Mouse (Mus musculus) cerebellum, adult 2 months (tissue): Measurements from ENCODE around the gene Uspl1. TPM values are rescaled to one million over a fixed set of nuclear protein-coding genes. Genes with fewer than 3 reads are reported as not detected.
A peak's percentile ranks its signal among the peaks of the same experiment; 100 is the strongest.
"Not testable (repeated sequence)": the region's sequence is repeated elsewhere in the genome, so short reads cannot be mapped to it uniquely, and the experiment has no call there.

Experiments
- DNase-seq, 2 experiments: peaks; one replicate each; pipeline ENCODE4 v3.0.0; 2021
- H3K27ac ChIP-seq: fragments of 200-500 bp; 2 replicates; pipeline ENCODE4 v1.5.1; 2012; ENCODE audit warnings: low read length, control low read depth, inconsistent platforms; ENCODE audit not compliant: insufficient read depth
- H3K27me3 ChIP-seq: fragments of 200-500 bp; 2 replicates; pipeline ENCODE4 v1.6.1; 2012; ENCODE audit warnings: inconsistent platforms, mild to moderate bottlenecking, low read length, moderate library complexity; ENCODE audit not compliant: control insufficient read depth, insufficient read depth
- H3K4me1 ChIP-seq: fragments of 200-500 bp; 2 replicates; pipeline ENCODE4 v1.6.1; 2011; ENCODE audit warnings: low read length; ENCODE audit not compliant: control insufficient read depth, insufficient read depth
- H3K4me3 ChIP-seq: fragments of 200-500 bp; replicated peaks from 2 replicates; pipeline ENCODE3; 2011; ENCODE audit warnings: mild to moderate bottlenecking, low read depth, low read length, control low read depth; ENCODE audit not compliant: insufficient read depth
- CTCF ChIP-seq: fragments of 200-500 bp; IDR thresholded peaks from 2 replicates; pipeline ENCODE4 v1.5.1; 2011; ENCODE audit warnings: low read depth, mild to moderate bottlenecking, control low read depth, low read length, moderate library complexity, borderline replicate concordance; ENCODE audit not compliant: insufficient read depth
- POLR2A ChIP-seq: fragments of 200-500 bp; IDR thresholded peaks from 2 replicates; pipeline ENCODE4 v1.6.1; 2011; ENCODE audit warnings: low read length, control low read depth, borderline replicate concordance; ENCODE audit not compliant: insufficient read depth
- WGBS: fragments of 180-500 bp; shearing (Covaris S2); methylation state at CpG from one replicate; pipeline ENCODE4 v1.1.7; 2018; 5-methylcytosine and 5-hydroxymethylcytosine counted together
- polyA plus RNA-seq: library from polyadenylated mRNA; depleted of rRNA; stranded (reverse); fragments of >200 nt; gene quantifications from 2 replicates; pipeline ENCODE4 v1.2.3, GENCODE M21; 2012; rRNA removed

Gene Uspl1
- polyA plus RNA-seq: 29.8 and 31.8 TPM in 2 replicates

DNA sequence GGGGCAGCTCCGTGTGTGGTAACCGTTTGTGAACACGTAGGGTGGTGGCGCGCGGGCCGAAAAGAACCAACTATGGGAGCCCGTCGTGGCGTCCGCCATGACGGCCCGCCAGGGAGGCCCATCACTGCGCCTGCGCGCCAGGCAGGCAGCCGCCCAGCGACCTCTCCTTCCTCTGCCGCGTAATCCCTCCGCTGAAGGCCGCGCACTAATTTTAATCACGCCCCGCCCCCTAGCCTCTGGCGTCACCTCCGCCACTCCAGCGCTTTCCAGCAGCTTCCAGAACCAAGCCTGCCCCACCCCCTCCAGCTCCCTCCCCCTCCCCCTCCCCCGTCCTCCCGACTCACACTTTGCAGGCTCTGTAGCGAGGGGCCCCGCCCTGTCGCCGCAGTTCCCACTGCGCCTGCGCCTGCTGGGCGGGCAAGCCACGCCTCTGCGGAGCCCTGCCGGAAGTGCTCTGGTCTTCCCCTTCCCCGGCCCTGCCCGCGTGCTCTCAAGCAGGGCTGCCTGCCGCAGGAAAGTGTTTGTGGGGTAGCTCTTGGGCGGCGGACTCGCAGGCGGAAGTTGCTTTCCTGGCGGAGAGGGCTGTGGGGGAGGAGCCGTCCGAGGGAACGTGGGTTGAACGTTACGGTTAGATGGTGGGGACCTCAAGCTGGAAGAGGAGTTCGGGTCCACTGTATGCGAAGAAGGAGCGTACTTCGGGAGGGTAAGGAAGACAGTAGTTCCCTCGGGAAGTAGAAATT, at the start of gene Uspl1, which contains the start of gene Hmgb1:
TSS of gene Uspl1 (plus strand) at position 247 of the 740 bp plus-strand sequence.
TSS of gene Hmgb1 (minus strand) at position 386 of the 740 bp plus-strand sequence.
- TF ChIP-seq CTCF (no peak), POLR2A (peak; percentile 97)
- WGBS: under 1% methylated on average over 51 of the region's 59 CpGs
- DNase-seq: peak; percentile 99
- Histone ChIP-seq H3K27me3 (no peaks in the 10 kb centered on the region), H3K4me1 (no peaks in the 10 kb centered on the region), H3K4me3 (peak within 1 kb of the TSS; percentile 90), H3K27ac (peak within 1 kb of the TSS; percentile 96)

GRCm38 (mm10) chr5:149134751-149135454, 49.2 kb upstream of the Uspl1 start:
- H3K4me3 ChIP-seq: no peak overlapping the region
- WGBS: 83% methylated on average over 10 of the region's 10 CpGs
- DNase-seq: no peak

GRCm38 (mm10) chr5:149135455-149136354, 48.4 kb upstream of the Uspl1 start:
- H3K4me3 ChIP-seq: no peak overlapping the region
- no peak for TF ChIP-seq POLR2A
- no peak for TF ChIP-seq CTCF
- WGBS: 82% methylated on average over 10 of the region's 10 CpGs
- DNase-seq: no peak
- peaks cover 6% of the 10 kb centered on the region for H3K4me1 ChIP-seq
- no peak overlapping the region for H3K27ac ChIP-seq
- H3K27me3 ChIP-seq: no peaks in the 10 kb centered on the region

More at GRCm38 (mm10) chr5:149134751-149135454, 49.2 kb upstream of the Uspl1 start:
- H3K27me3 ChIP-seq: no peaks in the 10 kb centered on the region
- no peak for TF ChIP-seq CTCF
- no peak for TF ChIP-seq POLR2A
- H3K4me1 ChIP-seq: peaks cover 6% of the 10 kb centered on the region
- no peak overlapping the region for H3K27ac ChIP-seq

DNA sequence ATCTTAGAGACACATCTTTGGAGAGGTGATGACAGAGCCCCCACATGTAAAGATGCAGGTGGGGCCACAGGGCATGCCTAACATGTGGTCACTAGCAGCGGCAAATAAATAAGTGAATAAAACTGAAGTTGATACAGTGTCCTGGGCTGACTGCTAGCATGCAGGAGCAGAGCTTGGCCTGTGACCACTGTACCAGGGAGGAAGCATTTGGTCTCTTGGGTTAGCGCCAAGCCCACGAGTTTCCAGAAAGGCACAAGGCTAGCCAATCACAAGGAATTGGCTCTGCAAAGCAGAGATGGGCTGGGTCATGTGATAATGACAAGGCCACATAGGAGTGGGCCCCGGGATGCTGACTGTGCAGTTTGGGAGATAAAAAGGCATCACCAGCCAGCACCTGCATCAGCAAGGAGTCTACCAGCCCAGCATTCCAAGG, 47.2 kb upstream of the Uspl1 start:
- Histone ChIP-seq H3K27me3 (no peaks in the 10 kb centered on the region), H3K27ac (no peak overlapping the region), H3K4me3 (no peak overlapping the region), H3K4me1 (peaks cover 6% of the 10 kb centered on the region)
- 18% methylated on average over 4 of the region's 4 CpGs for WGBS
- DNase-seq: peak; percentile 28 to 49
- TF ChIP-seq POLR2A: no peak
- TF ChIP-seq CTCF: no peak

GRCm38 (mm10) chr5:149137447-149137846, 46.7 kb upstream of the Uspl1 start:
- Histone ChIP-seq H3K4me3 (no peak overlapping the region), H3K4me1 (peaks cover 6% of the 10 kb centered on the region), H3K27me3 (no peaks in the 10 kb centered on the region), H3K27ac (no peak overlapping the region)
- no peak for DNase-seq
- TF ChIP-seq CTCF (no peak), POLR2A (no peak)
- WGBS: 25% methylated on average over 3 of the region's 3 CpGs

DNA sequence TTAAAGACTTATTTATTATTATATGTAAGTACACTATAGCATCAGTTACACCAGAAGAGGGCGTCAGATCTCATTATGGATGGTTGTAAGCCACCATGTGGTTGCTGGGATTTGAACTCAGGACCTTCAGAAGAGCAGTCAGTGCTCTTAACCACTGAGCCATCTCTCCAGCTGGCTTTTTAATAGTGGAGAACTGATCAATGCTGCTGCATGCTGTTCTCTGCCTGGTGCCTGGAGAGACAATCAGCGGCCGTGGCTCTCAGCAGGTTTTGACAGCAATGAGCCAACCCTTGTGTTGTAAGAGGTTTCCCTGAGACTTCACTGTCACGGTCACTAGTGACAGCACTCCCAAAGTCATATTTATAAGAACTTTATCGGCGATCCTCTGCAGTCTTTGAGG, 46.1 kb upstream of the Uspl1 start:
- not testable (repeated sequence) for H3K4me1 ChIP-seq, DNase-seq, H3K27me3 ChIP-seq, H3K27ac ChIP-seq, H3K4me3 ChIP-seq
- WGBS: 83% methylated on average over 6 of the region's 6 CpGs

DNA sequence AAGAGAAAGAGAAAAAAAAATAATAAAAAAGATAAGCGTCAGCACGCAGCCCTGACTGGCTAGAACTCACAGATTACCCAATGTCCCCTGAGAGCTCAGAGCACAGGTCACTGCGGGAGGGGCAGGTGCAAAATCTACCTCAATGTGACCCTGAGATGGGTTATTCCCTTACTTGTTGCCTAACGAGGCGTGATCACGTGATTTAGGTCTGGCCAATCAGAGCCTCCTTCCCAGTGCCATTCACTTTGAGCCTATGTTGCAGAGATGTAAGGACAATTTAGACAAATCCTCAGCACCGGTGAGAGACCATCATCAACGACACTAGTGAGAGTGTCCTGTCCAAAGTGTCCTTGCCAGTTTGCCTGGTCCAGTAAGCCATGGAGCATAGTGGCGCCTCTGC, 43.8 kb upstream of the Uspl1 start:
- TF ChIP-seq POLR2A: no peak
- TF ChIP-seq CTCF: no peak
- peaks cover 6% of the 10 kb centered on the region for H3K4me1 ChIP-seq
- H3K4me3 ChIP-seq: no peak overlapping the region
- H3K27ac ChIP-seq: no peak overlapping the region
- no peaks in the 10 kb centered on the region for H3K27me3 ChIP-seq
- WGBS: 66% methylated on average over 9 of the region's 9 CpGs
- DNase-seq: no peak

- H3K27me3 ChIP-seq, H3K4me1 ChIP-seq, H3K27ac ChIP-seq, DNase-seq, H3K4me3 ChIP-seq: not testable (repeated sequence)
- WGBS: 100% methylated on average over 1 of the region's 1 CpGs
Observed at GRCm38 (mm10) chr5:149141155-149141554, 43.0 kb upstream of the Uspl1 start.
